Mouse (Mus musculus) CH12.LX (cell line): ENCODE results near the gene Cacna1a.
A peak's percentile ranks its signal among the peaks of the same experiment; 100 is the strongest.

Source experiments
- CTCF ChIP-seq, 2 experiments: IDR thresholded peaks in 1 of 2; conservative IDR thresholded peaks in 1 of 2; 2 replicates each; pipeline ENCODE4 v1.5.1; 2011 to 2012; ENCODE audit warnings: low read depth in 2 of 2, low read length in 2 of 2, improper control_type of control experiment in 1 of 2, inconsistent platforms in 1 of 2, mild to moderate bottlenecking in 1 of 2, moderate library complexity in 1 of 2
- EP300 ChIP-seq: IDR thresholded peaks from 2 replicates; pipeline ENCODE4 v1.6.1; 2011; ENCODE audit warnings: low read length, improper control_type of control experiment
- HCFC1 ChIP-seq: IDR thresholded peaks from 2 replicates; pipeline ENCODE4 v1.6.1; 2012; ENCODE audit warnings: low read depth, mild to moderate bottlenecking, inconsistent platforms, low read length, improper control_type of control experiment
- MAFK ChIP-seq: IDR thresholded peaks from 2 replicates; pipeline ENCODE4 v1.6.1; 2011; ENCODE audit warnings: low read length, improper control_type of control experiment; ENCODE audit not compliant: insufficient replicate concordance
- MXI1 ChIP-seq: IDR thresholded peaks from 2 replicates; pipeline ENCODE4 v1.6.1; 2011; ENCODE audit warnings: mild to moderate bottlenecking, low read depth, low read length, improper control_type of control experiment
- NELFE ChIP-seq: IDR thresholded peaks from 2 replicates; pipeline ENCODE4 v1.6.1; 2011; ENCODE audit warnings: low read depth, low read length, improper control_type of control experiment
- POLR2A ChIP-seq: IDR thresholded peaks from 2 replicates; pipeline ENCODE4 v1.6.1; 2011; ENCODE audit warnings: low read depth, mild to moderate bottlenecking, improper control_type of control experiment, low read length
- TBP ChIP-seq: conservative IDR thresholded peaks from 2 replicates; pipeline ENCODE4 v1.6.1; 2011; ENCODE audit warnings: low read depth, low read length, improper control_type of control experiment
- TCF12 ChIP-seq: IDR thresholded peaks from 2 replicates; pipeline ENCODE4 v1.6.1; 2014; ENCODE audit warnings: low read depth, mild to moderate bottlenecking, inconsistent platforms, low read length, improper control_type of control experiment
- USF1 ChIP-seq: IDR thresholded peaks from 2 replicates; pipeline ENCODE4 v1.6.1; 2014; ENCODE audit warnings: low read depth, mild to moderate bottlenecking, inconsistent platforms, low read length, improper control_type of control experiment
- ZC3H11A ChIP-seq: IDR thresholded peaks from 2 replicates; pipeline ENCODE4 v1.6.1; 2012; ENCODE audit warnings: low read depth, mild to moderate bottlenecking, inconsistent platforms, low read length, improper control_type of control experiment

- TF ChIP-seq CTCF (conservative IDR thresholded peaks at IDR 0.05 in 1 of 2, IDR thresholded peaks at IDR 0.05 in 1 of 2; ENCODE audit: low read depth in 2 of 2, low read length in 2 of 2) (peak in 1 of 2 experiments; percentile 74; a peak in 2 of 4 replicates), POLR2A (peak; percentile 70), ZC3H11A (no peak), HCFC1 (no peak), USF1 (no peak), TBP (no peak), MXI1 (peak; percentile 46), EP300 (0 out of 2 replicates have a peak, but pooled peaks have one; percentile 19), TCF12 (peak; percentile 51), NELFE (0 out of 2 replicates have a peak, but pooled peaks have one; percentile 27), MAFK (no peak)
Measured at GRCm38 (mm10) chr8:84639162-84640009, 251.1 kb downstream of the Cacna1a start.
